Mouse (Mus musculus) ZHBTc4 (cell line): ENCODE measurements at regions not wholly inside any gene's neighbourhood (a gene's known extent, or its start where the extent isn't known, plus 50 kb on each side); places are given as distances from the start of the nearest gene placed in this dataset.

Experiments
- DNase-seq: peaks from one replicate; pipeline ENCODE4 v3.0.0-alpha.2; 2011; ENCODE audit warnings: low read depth, low spot score

DNA sequence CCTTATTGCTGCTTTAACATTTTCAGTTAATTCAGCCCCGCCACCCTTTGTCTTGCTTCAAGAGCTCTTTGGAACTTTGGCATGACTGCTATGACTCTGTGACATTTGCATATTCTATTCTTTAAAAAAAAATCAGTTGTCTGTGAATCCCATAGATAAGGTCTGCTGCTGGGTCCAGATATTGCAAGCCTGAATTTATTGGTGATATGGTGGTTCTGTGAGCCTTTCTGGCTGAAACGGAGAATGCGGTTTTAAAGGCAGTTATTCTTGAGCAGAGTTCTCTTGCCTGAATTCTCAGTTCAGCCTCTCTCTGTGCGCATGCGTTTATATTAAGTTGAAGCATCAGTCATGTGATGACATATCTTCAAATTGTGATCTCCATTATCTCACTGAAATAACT is 560.7 kb downstream of the Cdh9 start:
- DNase-seq: no peak
